ENCODE assay signal across 7 mouse cellular contexts in the genomic region with DNA sequence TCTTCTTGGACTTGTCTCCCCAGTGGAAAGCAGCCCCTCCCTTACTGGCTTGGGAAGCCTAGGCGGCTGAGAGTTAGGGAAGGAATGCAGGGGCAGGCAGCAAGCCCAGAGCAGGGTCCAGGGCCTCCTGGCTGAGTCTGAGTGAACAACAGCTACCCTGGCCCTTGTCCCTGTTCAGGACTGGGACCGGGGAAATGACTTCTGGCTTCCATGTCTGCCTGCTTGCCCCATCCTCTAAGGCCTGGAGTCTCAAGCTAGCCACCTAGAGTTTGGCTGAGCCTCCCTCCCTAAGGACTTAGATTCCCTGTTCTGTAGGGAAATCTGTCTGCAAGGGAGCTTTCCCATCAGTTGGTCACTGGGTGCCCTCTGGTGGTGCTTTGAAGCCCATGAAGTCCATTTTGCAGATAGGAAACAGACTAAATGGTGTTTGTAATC. TPM values are rescaled to one million over a fixed set of nuclear protein-coding genes. Genes with fewer than 3 reads are reported as not detected.
DNase-seq lines count a peak whose midpoint lies in the region; ATAC-seq lines count a peak whose summit lies in the region.

No protein-coding gene starts in this region.

- peak; percentile 71 for DNase-seq in 3134 (ENCODE audit: extremely low read depth, insufficient read length, low spot score)
- peak; percentile 55 for DNase-seq in CD4-positive helper T cell, adult 2 months (ENCODE audit: low read depth, low spot score)
- DNase-seq in cerebellum, adult 8-10 months, result peak; percentile 53
- DNase-seq in gastrocnemius, postnatal 36 days, result peak; percentile 70
- DNase-seq in kidney, postnatal 36 days, result peak; percentile 91 to 92
- peak; percentile 71 for DNase-seq in right cerebral cortex, postnatal 14 days

- H3K9ac ChIP-seq in liver, embryonic 16.5 days (ENCODE audit: low read depth, low read length), result no peak overlapping the region

- 20% methylated on average over 2 of the region's 2 CpGs for WGBS in liver, embryonic 16.5 days (ENCODE audit: insufficient replicate concordance)

- 0 out of 2 replicates have a peak overlapping the region, but pooled peaks have one; percentile 99 for H3K4me2 ChIP-seq in liver, embryonic 16.5 days (ENCODE audit: low read depth, low read length)

- no peaks in the 10 kb centered on the region for H3K9me3 ChIP-seq in liver, embryonic 16.5 days (replicated peaks; ENCODE audit: control insufficient read depth, low read length)

- no peak for ATAC-seq in liver, embryonic 16.5 days (ENCODE audit: low read depth)

- H3K27me3 ChIP-seq in liver, embryonic 16.5 days (ENCODE audit: control insufficient read depth, insufficient read depth, low read depth, low read length), result peaks cover 17% of the 10 kb centered on the region

- intact Hi-C loops in gastrocnemius, postnatal 36 days (cut with DNase I), result loop anchor here (5.0 kb wide), 1 partner anchor 37 kb away; no protein-coding TSS in a partner anchor

- H3K27ac ChIP-seq in liver, embryonic 16.5 days (ENCODE audit: low read length), result no peak overlapping the region

- H3K4me1 ChIP-seq in liver, embryonic 16.5 days (ENCODE audit: control insufficient read depth, low read depth, low read length), result peaks cover 54% of the 10 kb centered on the region

- H3K4me3 ChIP-seq in liver, embryonic 16.5 days (ENCODE audit: low read depth, low read length), result no peak overlapping the region

- no peaks in the 10 kb centered on the region for H3K36me3 ChIP-seq in liver, embryonic 16.5 days (ENCODE audit: control insufficient read depth, insufficient read depth)

RNA-seq across cellular contexts. Expression of gene Castor1, which starts 1.3 kb away (rescaled TPM):
- 1 to 10 TPM; 2.2 to 3.0 TPM for total RNA-seq in gastrocnemius, postnatal 36 days (2021)
- 1.2 and 1.7 TPM in 2 replicates for polyA plus RNA-seq in liver, embryonic 16.5 days (2015; fragmentation: Nextera tagmentation; extraction: Ambion mirVana)

RNA-seq across cellular contexts. Expression of gene Osm, which starts 16.9 kb away (rescaled TPM):
- total RNA-seq in gastrocnemius, postnatal 36 days (2021), result not detected
- polyA plus RNA-seq in liver, embryonic 16.5 days (2015; fragmentation: Nextera tagmentation; extraction: Ambion mirVana), result 0.40 and 0.53 TPM in 2 replicates

RNA-seq across cellular contexts. Expression of gene Tbc1d10a, which starts 32.7 kb away (rescaled TPM):
- total RNA-seq in gastrocnemius, postnatal 36 days (2021), result 1 to 10 TPM; 3.7 to 4.4 TPM
- 6.5 and 6.6 TPM in 2 replicates for polyA plus RNA-seq in liver, embryonic 16.5 days (2015; fragmentation: Nextera tagmentation; extraction: Ambion mirVana)

RNA-seq across cellular contexts. Expression of gene Lif, which starts 38.0 kb away (rescaled TPM):
- under 1 TPM; 0.13 to 0.52 TPM for total RNA-seq in gastrocnemius, postnatal 36 days (2021)
- 0.02 TPM in 1 of 2 replicates, not detected in the other for polyA plus RNA-seq in liver, embryonic 16.5 days (2015; fragmentation: Nextera tagmentation; extraction: Ambion mirVana)

RNA-seq across cellular contexts. Expression of gene Sf3a1, which starts 59.2 kb away (rescaled TPM):
- 10 to 100 TPM; 16.2 to 17.0 TPM for total RNA-seq in gastrocnemius, postnatal 36 days (2021)
- 15.9 and 18.2 TPM in 2 replicates for polyA plus RNA-seq in liver, embryonic 16.5 days (2015; fragmentation: Nextera tagmentation; extraction: Ambion mirVana)
